Mouse (Mus musculus) neural tube, embryonic 10.5 days (tissue): ENCODE measurements around the gene Stambp.
A peak's percentile ranks its signal among the peaks of the same experiment; 100 is the strongest.
"Not testable (repeated sequence)": the region's sequence is repeated elsewhere in the genome, so short reads cannot be mapped to it uniquely, and the experiment has no call there.

Experiments
- DNase-seq: peaks from one replicate; pipeline ENCODE4 v3.0.0-alpha.2; 2017; ENCODE audit warnings: low spot score; ENCODE audit errors: extremely low spot score

The Stambp gene

DNA sequence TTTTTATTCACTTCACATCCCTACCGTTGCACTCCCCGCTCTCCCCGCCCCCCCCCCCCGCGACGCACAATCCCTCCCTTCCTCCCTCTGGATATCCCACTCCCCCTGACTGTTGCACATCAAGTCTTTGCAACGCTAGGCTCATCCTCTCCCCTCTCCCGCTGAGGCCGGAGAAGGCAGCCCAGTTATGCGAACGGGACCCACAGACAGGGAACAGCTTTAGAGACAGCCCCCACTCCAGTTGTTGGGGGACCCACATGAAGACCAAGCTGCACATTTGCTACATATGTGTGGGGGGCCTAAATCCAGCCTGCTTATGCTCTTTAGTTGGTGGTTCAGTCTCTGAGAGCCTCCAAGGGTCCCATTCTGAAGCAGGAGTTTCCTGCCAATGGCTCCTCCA, at the start of gene Stambp:
TSS of gene Stambp (minus strand) at position 59 of the 400 bp plus-strand sequence.
- no peak for DNase-seq

DNA sequence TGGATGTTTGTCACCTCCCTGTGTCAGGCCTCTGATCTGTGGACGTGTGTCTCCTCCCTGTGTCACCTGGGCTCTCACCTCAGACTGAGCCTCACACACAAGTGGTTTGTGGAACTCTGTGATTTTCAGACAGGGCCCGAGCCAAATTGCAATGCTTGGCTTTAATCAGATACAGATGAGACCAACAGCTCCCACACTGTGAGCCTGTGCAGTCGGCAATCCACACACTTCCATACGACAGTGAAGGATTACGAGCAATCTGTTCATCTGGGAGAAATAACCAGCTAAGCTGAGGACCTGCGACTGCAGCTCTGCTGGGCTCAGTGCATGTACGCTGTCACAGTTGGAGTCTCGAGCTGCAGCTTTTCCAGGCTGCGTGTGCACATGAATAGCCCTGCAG, 47.4 kb upstream of the Stambp start:
- DNase-seq, result no peak

DNA sequence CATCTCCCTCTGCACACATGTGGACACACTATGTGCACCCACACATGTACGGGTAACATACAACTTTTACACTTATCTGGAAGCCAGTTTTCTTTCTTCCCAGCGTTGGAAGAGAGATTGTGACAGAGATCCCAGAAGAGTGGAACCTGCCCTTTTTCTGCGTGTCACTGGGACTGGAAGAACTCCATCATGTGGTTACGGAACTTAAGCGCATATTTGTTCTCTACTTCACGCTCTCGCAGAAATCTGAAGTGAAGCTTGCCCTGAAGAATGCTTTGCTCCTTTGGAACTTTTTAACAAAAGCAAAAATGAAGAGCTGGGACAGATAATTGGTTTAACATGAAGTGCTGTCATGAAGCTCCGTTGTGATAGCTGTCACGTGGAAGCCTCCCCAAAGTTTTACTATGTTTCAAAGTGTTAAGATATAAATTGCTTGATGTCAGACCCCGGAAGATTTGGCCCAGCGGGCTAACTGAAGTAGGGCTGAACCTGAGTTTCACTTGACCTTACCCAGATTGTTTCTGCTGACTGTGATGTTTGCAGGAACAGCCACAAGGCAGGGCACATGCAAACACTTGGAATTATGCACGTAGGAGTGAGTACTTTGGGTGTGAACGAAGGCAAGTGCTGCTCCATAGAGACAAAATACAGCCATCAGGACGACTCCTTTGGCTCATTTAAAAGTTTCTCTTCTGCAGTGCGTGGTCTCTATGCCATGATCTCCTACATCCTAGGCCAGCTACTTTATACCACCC, 45.2 kb upstream of the Stambp start:
- no peak for DNase-seq

DNA sequence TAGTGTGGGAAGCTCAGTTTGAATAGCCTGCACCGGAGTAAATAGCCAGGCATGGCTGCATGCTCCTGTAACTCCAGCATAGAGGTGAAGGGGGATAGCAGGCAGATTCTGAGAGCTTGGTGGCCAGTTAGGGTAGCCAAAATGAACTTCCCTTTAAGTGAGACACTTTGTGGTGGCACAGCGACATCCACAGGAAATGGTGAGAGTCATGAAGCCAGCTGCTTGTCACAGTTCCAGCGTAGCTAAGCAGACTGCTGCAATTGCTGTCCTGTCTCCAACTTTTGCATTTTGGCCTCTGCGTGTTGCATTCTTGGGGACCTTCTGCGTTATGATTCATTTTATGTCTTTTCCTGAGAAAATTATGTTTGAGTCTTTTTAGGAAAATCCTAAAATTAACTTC, 44.0 kb upstream of the Stambp start:
- no peak for DNase-seq

DNA sequence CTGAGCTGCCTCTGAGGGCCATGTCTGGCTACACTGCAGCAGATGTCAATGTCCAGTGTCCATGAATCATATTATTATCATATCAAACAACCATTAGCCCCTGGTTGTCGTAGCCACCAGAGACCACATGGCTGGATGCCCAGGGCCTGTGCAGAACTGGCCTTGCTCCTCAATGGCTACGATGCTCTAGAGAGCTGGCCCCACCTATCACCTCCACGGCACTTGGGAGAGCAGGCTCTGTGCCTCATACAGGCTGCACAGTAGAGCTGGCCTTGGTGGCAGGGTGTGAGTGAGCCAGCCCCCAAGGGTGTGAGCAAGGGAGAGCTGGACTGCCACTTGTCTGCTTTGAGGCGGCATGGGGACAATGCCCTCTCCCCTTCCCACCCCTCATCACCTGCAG, 41.9 kb upstream of the Stambp start:
- DNase-seq, result no peak

DNA sequence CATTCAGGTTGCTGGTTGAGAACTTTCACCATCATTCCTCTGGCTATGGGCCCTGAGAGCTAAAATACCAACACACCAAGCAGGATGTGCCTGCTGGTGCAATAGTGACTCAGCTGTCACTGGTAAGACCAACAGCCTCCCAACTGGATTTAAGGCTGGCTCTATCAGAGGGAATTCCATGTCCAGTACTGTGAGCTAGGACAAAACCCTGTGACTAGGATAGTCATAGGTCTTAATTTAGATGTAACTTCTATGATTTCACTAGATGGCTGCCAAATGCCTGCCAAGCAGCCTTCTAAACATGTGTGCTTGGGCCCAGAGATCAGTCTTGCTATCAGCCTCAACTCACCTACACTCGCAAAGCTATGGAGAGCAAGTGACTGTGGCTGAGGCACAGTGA, 40.4 kb upstream of the Stambp start:
- no peak for DNase-seq

DNA sequence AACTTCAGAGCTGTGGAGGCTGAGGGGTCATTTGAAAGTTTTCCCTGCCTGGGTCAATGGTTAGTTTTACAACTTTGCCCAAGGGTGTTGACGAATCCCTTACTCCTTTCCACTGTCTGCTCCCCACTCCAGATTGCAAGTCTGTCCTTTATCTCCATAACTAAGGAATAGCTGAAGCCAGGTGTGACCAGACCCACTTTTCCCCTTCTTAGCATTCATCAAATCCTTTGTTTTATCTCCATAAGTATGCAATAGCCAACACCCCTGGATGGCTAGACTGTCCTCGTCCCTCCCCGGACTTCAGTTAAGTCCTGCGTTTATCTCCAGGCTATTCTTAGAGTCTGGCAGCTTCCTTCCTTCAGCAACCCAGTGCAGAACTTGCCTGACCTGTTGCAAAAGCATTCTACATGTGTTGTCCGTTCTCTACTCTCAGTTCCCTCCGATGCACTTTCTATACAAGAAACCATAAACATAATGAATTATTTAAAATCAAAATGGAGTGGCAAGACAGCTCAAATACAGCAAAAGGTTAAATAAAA, 27.2 kb upstream of the Stambp start:
- DNase-seq, result no peak

DNA sequence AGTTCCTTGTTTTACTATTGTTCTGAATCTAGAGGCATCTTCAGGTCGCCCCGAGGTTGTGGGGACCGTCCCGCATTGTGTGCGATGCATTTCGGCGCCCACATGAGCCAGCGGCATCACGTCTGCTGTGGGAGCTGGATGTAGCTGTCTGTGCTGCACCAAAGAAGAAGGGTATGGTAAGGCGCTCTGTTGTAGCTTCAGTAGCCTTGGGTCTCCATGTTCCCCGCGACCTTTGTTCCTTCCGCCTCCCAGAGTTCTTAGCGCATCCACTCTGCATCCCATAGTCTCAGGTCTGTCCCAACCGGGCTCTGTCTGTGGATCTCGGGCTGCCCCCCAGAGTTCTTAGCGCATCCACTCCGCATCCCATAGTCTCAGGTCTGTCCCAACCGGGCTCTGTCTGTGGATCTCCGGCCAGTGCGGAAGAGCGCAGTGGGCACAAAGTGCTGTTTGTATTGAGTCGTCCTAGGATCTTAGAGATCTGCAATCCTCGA, 26.6 kb upstream of the Stambp start:
- peak; percentile 30 for DNase-seq

DNA sequence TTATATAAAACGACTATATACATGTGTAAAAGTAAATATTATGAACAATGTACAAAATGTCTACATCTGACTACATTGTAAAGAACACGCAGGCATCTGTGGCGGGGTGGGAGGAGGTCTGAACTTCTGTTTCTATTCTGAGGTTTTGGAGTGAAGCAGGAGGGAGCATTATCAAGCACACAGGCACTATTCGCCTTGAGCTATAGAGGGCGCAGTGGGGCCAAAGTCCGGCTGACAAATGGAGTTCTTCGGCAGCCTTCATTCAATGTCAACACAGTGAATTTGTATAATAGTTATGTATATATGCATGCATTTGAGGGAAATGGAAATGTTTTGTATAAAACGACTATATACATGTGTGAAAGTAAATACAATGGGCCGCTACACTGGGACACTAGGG, 26.1 kb upstream of the Stambp start:
- peak; percentile 43 for DNase-seq

DNA sequence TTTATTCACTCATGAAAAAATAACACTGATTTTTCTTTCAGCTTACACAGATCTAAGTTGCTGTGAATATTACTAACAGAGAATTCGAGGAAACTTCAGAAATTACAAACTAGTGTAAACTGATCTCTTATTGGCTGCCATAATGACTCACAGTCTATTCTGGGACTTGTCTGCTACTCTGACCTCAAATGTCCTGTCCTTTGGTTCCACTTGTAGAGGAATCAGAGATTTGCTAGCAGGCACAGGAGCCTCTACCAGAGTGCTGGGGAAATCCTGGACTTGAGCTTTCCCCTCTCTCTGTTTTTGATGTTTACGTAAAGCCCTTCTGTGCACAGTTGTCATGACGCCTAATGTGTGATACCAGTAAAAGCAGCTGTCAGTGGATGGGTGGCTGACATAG, 25.5 kb upstream of the Stambp start:
- no peak for DNase-seq

DNA sequence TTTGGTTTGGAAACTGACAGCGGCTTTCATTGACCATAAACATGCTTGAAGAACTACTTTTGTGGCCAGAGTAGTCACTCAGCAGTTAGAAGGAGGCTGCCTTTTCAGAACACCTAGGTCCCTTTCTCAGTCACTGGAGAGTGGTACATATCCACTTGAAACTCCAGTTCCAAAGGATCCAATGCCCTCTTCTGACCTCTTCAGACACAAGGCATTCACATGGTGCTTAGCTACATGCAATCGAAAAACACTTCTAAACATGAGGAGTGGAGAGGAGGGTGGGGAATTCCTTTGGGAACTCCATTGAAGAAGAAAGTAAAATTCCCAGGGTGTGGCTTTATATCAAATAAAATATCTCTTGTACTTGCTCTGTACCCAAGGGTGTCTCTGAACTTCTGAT, 22.5 kb upstream of the Stambp start:
- no peak for DNase-seq

DNA sequence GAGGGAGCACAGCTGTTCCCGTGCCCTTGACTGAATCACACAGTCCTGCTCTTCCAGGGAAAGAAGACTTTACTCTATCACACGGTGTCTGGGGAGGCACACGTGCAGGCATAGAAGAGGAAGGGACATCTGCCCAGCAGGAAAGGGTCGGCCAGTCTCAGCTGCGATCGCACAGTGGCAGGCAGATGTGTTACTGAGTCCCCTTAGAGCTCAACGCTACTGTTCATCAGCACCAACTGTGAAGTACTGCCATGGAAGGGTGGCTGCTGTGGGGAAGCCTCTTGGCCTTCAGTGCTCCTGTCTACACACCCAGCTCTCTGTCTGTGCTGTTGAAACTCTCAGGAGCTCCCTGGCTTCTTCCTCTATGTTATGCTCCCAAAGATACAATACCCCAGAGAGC, 21.4 kb upstream of the Stambp start:
- DNase-seq, result no peak

DNA sequence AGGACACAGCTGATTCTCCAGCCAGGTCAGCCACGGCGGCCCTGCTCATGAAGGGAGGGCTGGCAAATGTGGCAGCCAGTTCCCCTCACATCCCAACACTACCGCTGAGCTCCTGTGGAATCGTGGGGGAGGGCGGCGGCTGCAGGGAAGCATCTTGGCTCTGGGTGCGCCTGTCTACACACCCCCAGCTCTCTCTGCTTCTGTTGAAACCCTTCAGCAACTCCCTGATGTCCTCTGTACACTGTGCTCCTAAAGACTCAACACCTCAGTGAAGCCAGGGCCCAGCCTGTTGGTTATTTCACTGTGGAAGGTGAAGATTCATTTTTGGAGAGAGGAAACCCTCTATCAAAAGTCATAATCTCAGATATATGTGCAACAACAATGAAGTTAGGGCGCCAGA, 19.5 kb upstream of the Stambp start:
- DNase-seq, result no peak

DNA sequence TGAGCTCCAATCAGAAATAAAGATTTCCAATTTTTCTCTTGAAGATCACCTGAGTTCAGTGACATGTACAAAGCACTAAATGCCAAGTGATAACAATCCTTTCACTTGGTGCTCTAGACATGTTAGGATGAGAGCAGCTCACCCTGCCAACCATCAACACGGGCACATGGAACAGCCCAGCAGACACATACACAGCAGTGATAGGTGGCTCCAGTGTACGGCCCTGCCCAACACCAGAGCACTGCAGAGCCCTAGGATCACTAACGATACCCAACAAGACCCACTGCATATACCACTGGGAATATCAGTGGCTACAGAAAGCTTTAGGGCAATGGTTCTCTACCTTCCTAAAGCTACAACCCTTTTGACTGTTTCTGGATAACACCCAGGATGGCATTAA, 17.8 kb upstream of the Stambp start:
- no peak for DNase-seq

DNA sequence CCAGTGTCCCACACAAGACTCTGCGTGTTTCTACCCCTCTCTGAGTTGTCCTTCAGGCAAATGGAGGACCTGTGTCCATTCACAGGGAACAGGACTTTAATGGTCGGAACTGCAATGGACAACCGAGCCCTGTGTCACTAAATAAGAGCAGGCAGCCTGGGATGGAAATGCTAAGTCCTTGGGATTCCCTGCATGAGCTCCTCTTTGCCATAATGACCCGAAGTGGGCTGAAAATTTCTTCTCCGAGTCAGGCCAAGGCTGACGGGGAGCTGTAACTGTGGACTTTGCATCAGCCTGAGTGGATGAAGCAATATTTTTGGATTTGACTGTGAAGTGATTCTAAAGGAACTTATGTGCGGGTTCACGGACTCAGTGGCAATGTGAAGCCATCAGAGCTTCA, 14.7 kb upstream of the Stambp start:
- not testable (repeated sequence) for DNase-seq

DNA sequence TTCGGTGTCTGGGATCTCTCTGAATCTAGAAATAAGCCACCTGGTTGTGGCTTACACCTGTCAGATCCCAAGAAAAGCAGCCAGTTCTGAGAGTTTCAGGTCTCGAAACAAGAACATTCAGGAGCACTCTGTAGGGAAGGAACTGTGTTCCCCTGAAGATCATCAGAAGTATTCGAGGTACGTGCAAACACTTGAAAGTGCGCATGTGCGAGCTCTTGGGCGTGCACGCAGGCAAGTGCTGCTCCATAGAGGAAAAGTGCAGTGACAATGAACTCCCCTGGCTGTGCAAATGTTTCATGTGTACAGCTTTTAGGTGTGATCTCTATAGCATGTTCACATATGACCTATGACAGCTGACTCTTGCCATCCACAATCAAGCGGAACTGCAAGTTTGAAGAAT, 12.8 kb upstream of the Stambp start:
- DNase-seq, result not testable (repeated sequence)

DNA sequence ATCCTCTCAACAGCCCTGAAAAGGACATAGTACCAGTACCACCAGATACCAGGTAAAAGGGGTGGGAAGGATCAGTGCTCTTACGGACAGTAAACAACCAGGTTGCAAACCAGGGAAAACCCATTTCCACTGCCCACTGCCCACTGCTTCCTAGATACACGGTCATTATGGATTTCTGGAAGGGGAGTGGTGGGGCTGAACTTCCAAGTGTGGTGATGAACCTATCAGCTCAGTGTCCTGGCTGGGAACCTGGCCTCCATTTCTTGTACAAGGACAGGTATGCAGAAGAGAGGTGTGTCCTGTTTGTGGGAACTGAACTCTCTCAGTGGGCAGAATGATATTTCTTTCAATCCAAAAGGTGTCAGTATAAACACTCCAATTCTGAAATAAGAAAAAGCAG, 11.1 kb upstream of the Stambp start:
- DNase-seq, result no peak

DNA sequence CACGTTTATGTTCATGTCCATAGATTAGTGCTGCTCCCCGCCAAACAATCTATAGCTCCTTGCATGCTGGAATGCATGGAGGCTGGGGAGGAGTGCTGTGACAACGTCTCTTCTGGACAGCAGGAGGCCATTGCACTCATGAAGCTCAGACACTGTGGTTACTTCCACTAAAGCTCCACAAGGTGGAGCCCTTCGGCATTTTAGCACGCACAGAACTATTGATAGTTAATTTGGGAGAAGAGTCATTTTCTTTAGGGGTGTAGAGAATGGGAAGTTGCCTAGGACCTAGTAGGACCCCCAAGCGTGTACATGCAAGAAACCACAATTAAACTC, 10.4 kb upstream of the Stambp start:
- peak; percentile 48 for DNase-seq

DNA sequence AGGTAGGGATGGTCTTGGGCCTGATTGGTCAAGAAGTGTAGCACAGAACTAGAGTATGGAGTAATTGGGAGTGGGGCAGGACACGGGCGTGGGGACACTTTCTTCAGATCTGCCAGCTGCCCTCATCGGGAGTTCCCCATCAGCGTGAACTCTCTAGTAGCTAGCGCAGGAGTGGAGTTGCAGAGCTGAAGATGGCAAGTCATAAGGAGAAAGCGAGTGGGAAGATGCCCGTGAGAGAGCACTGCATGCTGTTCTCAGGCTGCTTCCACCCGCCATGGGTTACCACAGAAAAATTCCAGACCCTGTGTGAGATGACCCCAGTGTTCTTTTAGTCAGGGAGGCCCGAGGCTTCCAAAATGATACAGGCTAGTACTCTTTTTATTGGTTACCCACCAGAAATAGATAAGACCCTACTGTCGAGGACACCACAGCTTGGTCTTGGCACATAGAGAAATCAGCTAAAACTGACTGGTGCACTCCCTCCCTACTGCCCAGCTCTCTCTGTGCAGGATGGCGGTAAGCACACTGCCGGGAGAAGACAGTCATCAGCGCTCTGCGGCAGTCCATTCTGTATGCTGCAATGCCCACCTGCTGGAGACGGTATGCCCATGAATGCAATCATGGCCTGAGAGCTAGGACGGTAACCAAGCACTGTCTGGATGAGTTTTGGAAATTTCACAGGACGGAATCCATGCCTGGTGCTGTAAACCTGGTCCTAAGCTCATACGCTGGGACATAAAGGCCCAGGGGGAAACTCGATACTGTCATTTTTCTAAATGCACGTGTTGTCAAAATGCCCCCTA, 9.8 kb upstream of the Stambp start:
- no peak for DNase-seq

DNA sequence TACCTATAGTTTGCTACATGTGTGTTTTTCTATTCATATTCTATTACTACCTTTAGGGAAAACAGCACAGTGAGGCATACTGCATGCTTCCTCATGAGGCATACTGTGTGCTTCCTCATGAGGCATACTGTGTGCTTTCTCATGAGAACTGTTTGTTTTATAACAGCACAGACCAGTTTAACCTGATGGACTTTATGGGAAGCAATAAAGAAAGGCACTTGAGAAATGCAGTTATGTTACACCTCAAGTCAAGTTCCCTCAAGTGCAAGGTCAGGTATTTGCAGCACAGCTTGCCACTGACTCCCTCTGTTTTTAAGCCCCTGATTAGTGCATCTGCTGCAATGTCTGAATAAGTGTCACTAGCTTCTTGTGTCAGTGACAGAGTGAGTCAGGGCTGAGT, 5.0 kb upstream of the Stambp start:
- DNase-seq, result no peak

DNA sequence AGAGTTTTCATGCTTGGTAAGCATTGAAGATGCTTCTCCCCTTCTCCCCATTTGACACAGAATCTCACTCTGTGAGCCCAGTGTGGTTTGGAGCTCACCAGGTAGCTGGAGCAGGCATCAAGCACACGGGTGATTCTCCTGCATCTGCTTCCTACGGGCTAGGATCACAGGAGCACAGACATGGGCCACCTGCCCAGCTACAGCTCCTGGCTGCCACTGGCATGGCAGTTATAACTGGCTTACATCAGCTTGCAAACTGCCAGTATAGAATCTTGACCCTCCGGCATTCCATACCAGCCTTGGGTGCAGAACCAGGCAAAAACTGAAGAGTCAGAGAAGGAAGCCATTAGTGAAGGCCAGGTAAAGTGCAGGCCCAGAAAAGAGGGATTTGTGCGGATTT, 3.1 kb upstream of the Stambp start:
- no peak for DNase-seq

DNA sequence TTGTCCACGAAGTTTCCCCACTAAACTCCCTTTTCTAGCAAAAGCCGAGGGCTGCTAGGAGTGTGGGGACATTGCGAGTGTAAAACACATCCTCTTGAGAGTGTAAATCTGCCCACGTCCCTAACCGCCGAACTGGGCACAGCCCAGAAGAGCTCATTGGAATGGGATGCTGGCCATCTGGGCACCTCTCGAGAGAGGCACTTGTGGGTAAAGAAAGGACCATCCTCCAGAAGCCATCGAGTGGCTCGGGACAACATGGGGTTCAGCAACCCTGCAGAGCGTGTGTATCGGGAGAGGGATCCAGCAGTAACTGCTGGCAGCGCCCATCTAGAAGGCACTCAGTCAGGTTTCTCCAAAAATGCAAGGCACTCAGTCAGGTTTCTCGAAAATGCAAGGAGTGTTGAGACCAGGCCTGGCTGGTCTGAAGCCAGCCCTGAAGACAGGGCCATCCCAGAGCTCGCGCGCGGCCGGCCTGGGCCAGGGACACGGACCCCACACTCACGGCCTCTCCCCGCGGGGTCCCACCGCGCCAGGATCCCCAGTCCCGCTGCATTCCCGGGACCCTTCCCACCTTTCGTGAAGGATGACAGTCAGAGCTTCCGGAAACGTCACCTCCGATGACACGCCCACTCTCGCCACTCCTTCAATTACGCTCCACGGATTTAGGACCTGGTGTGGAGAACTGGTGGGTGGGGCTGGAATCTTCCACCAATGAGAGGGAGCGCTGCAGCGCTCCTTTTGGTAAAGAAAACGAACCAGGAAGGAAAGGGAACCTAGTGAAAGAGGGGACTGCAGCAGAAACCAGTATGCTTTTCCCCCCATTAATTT, 475 bp downstream of the Stambp start:
- DNase-seq, result peak; percentile 85
